Mouse (Mus musculus): Measurements from ENCODE around the gene Shbg. TPM values are rescaled to one million over a fixed set of nuclear protein-coding genes. Genes with fewer than 3 reads are reported as not detected.

Shbg gene
- polyA plus RNA-seq, 1 experiment from 2014 or later, result not detected

MicroRNAs encoded within 50 kb of the gene (microRNA counts, 519-probe panel; counts per million panel counts)
- microRNA mmu-miR-1934, result not detected
- 2,644 counts per million, percentile 48 among the panel's probes with 10 or more counts for microRNA mmu-miR-467f

Small RNAs within 50 kb of the gene (microRNA-seq; reads per million reads assigned to microRNA genes)
- gene Mir1934 (4.0 reads per million, percentile 15 among the genes with 10 or more reads in this experiment), gene Mir467f (not detected)

Other genes with a start within 250 kb of the Shbg start
- 56.9 and 60.3 TPM in 2 replicates for gene Chd3, start 248.5 kb downstream of the Shbg start, polyA plus RNA-seq (2015; fragmentation: Nextera tagmentation; extraction: Ambion mirVana)
- 158 and 165 TPM in 2 replicates for gene Naa38, start 222.4 kb downstream of the Shbg start, polyA plus RNA-seq (2015; fragmentation: Nextera tagmentation; extraction: Ambion mirVana)
- gene Cyb5d1, start 222.3 kb downstream of the Shbg start, polyA plus RNA-seq (2015; fragmentation: Nextera tagmentation; extraction: Ambion mirVana), result 32.3 and 32.6 TPM in 2 replicates
- gene Tmem88, start 219.7 kb downstream of the Shbg start, polyA plus RNA-seq (2015; fragmentation: Nextera tagmentation; extraction: Ambion mirVana), result 54.7 and 57.4 TPM in 2 replicates
- gene Kdm6b, start 204.2 kb downstream of the Shbg start, polyA plus RNA-seq (2015; fragmentation: Nextera tagmentation; extraction: Ambion mirVana), result 25.2 and 26.0 TPM in 2 replicates
- 1.9 TPM in 2 replicates for gene Dnah2, start 68.8 kb downstream of the Shbg start, polyA plus RNA-seq (2015; fragmentation: Nextera tagmentation; extraction: Ambion mirVana)
- gene Efnb3, start 57.7 kb downstream of the Shbg start, polyA plus RNA-seq (2015; fragmentation: Nextera tagmentation; extraction: Ambion mirVana), result 5.6 and 5.7 TPM in 2 replicates
- 26.2 and 29.2 TPM in 2 replicates for gene Wrap53, start 37.6 kb downstream of the Shbg start, polyA plus RNA-seq (2015; fragmentation: Nextera tagmentation; extraction: Ambion mirVana)
- 141 and 154 TPM in 2 replicates for gene Trp53, start 37.5 kb downstream of the Shbg start, polyA plus RNA-seq (2015; fragmentation: Nextera tagmentation; extraction: Ambion mirVana)
- gene Atp1b2, start 12.0 kb downstream of the Shbg start, polyA plus RNA-seq (2015; fragmentation: Nextera tagmentation; extraction: Ambion mirVana), result 10.5 and 12.7 TPM in 2 replicates
- gene Sat2, start 4.1 kb upstream of the Shbg start, polyA plus RNA-seq (2015; fragmentation: Nextera tagmentation; extraction: Ambion mirVana), result 15.2 and 19.2 TPM in 2 replicates
- gene Fxr2, start 15.1 kb upstream of the Shbg start, polyA plus RNA-seq (2015; fragmentation: Nextera tagmentation; extraction: Ambion mirVana), result 22.2 and 22.6 TPM in 2 replicates
- 0.54 TPM in 1 of 2 replicates, not detected in the other for gene Sox15, start 37.4 kb upstream of the Shbg start, polyA plus RNA-seq (2015; fragmentation: Nextera tagmentation; extraction: Ambion mirVana)
- gene Mpdu1, start 44.7 kb upstream of the Shbg start, polyA plus RNA-seq (2015; fragmentation: Nextera tagmentation; extraction: Ambion mirVana), result 65.5 and 71.0 TPM in 2 replicates
- gene Cd68, start 48.2 kb upstream of the Shbg start, polyA plus RNA-seq (2015; fragmentation: Nextera tagmentation; extraction: Ambion mirVana), result 19.2 and 19.4 TPM in 2 replicates
- gene Eif4a1, start 54.5 kb upstream of the Shbg start, polyA plus RNA-seq (2015; fragmentation: Nextera tagmentation; extraction: Ambion mirVana), result 539 and 624 TPM in 2 replicates
- gene Senp3, start 64.2 kb upstream of the Shbg start, polyA plus RNA-seq (2015; fragmentation: Nextera tagmentation; extraction: Ambion mirVana), result 69.3 and 70.6 TPM in 2 replicates
- 0.89 and 1.2 TPM in 2 replicates for gene Tnfsf13, start 67.9 kb upstream of the Shbg start, polyA plus RNA-seq (2015; fragmentation: Nextera tagmentation; extraction: Ambion mirVana)
- gene Tnfsf12, start 77.9 kb upstream of the Shbg start, polyA plus RNA-seq (2015; fragmentation: Nextera tagmentation; extraction: Ambion mirVana), result 10.6 and 12.8 TPM in 2 replicates
- gene Tnfsfm13, start 78.2 kb upstream of the Shbg start, polyA plus RNA-seq (2015; fragmentation: Nextera tagmentation; extraction: Ambion mirVana), result 5.0 and 5.4 TPM in 2 replicates
- gene Polr2a, start 140.7 kb upstream of the Shbg start, polyA plus RNA-seq (2015; fragmentation: Nextera tagmentation; extraction: Ambion mirVana), result 24.1 and 25.3 TPM in 2 replicates
- gene Slc35g3, start 144.1 kb upstream of the Shbg start, polyA plus RNA-seq (2015; fragmentation: Nextera tagmentation; extraction: Ambion mirVana), result 0.36 and 0.64 TPM in 2 replicates
- gene Zbtb4, start 148.0 kb upstream of the Shbg start, polyA plus RNA-seq (2015; fragmentation: Nextera tagmentation; extraction: Ambion mirVana), result 3.5 and 4.9 TPM in 2 replicates
- 18.6 and 20.7 TPM in 2 replicates for gene Chrnb1, start 178.0 kb upstream of the Shbg start, polyA plus RNA-seq (2015; fragmentation: Nextera tagmentation; extraction: Ambion mirVana)
- gene Fgf11, start 184.0 kb upstream of the Shbg start, polyA plus RNA-seq (2015; fragmentation: Nextera tagmentation; extraction: Ambion mirVana), result 1.0 and 1.7 TPM in 2 replicates
- gene Tmem102, start 187.7 kb upstream of the Shbg start, polyA plus RNA-seq (2015; fragmentation: Nextera tagmentation; extraction: Ambion mirVana), result 6.5 and 8.6 TPM in 2 replicates
- not detected in 2 replicates for gene Gm39566, start 197.4 kb upstream of the Shbg start, polyA plus RNA-seq (2015; fragmentation: Nextera tagmentation; extraction: Ambion mirVana)
- not detected in 2 replicates for gene Spem2, start 200.6 kb upstream of the Shbg start, polyA plus RNA-seq (2015; fragmentation: Nextera tagmentation; extraction: Ambion mirVana)
- gene Spem1, start 204.3 kb upstream of the Shbg start, polyA plus RNA-seq (2015; fragmentation: Nextera tagmentation; extraction: Ambion mirVana), result not detected in 2 replicates
- gene Nlgn2, start 219.9 kb upstream of the Shbg start, polyA plus RNA-seq (2015; fragmentation: Nextera tagmentation; extraction: Ambion mirVana), result 4.4 and 5.0 TPM in 2 replicates
- gene Tmem256, start 220.6 kb upstream of the Shbg start, polyA plus RNA-seq (2015; fragmentation: Nextera tagmentation; extraction: Ambion mirVana), result 443 and 452 TPM in 2 replicates
- 115 and 137 TPM in 2 replicates for gene Plscr3, start 228.5 kb upstream of the Shbg start, polyA plus RNA-seq (2015; fragmentation: Nextera tagmentation; extraction: Ambion mirVana)
- gene Tnk1, start 240.8 kb upstream of the Shbg start, polyA plus RNA-seq (2015; fragmentation: Nextera tagmentation; extraction: Ambion mirVana), result 10.8 and 11.8 TPM in 2 replicates